Mouse (Mus musculus): ENCODE data around the gene Bend7. TPM values are rescaled to one million over a fixed set of nuclear protein-coding genes. Genes with fewer than 3 reads are reported as not detected.

The Bend7 gene
- polyA plus RNA-seq, 1 experiment from 2014 or later: 3.1 TPM

DNA sequence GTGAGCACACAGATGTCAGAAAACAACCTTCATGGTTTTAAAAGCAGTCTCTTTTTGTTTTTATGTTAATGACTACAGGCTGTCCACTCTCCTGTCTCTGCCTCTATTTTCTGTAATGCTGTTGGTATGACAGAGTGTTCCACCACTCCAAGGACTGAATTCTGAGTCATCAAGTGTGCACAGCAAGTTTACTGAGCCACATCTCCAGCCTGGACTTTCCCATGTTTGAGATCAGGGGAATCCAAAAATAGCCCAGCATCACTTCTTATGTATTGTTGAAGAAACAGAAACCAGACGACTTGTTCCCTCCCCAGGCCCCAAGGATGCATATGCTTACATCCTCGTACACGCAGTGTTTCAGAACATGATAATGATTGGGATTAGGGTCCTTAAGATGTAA, 102.6 kb downstream of the Bend7 start:
- no peak for DNase-seq (ENCODE audit: low spot score)
- ATAC-seq (replicated peaks; ENCODE audit: insufficient number of reproducible peaks, low FRiP score, low TSS enrichment, low read depth): no peak
- H3K4me1 ChIP-seq (ENCODE audit: control insufficient read depth, insufficient read depth, low read length): no peaks in the 10 kb centered on the region
- no peak overlapping the region for H3K4me2 ChIP-seq (ENCODE audit: low read depth, low read length)
- no peak overlapping the region for H3K9ac ChIP-seq (replicated peaks; ENCODE audit: low read length)
- H3K4me3 ChIP-seq (ENCODE audit: low read depth, low read length): no peak overlapping the region
- H3K27me3 ChIP-seq (ENCODE audit: control insufficient read depth, insufficient read depth, low read length): no peaks in the 10 kb centered on the region
- no peaks in the 10 kb centered on the region for H3K36me3 ChIP-seq (replicated peaks; ENCODE audit: control insufficient read depth, insufficient read depth, low read depth, low read length)
- WGBS: 85% methylated on average over 3 of the region's 3 CpGs
- no peak overlapping the region for H3K27ac ChIP-seq (replicated peaks; ENCODE audit: low read depth, low read length)
- no peaks in the 10 kb centered on the region for H3K9me3 ChIP-seq (replicated peaks; ENCODE audit: control insufficient read depth, low read length)

DNA sequence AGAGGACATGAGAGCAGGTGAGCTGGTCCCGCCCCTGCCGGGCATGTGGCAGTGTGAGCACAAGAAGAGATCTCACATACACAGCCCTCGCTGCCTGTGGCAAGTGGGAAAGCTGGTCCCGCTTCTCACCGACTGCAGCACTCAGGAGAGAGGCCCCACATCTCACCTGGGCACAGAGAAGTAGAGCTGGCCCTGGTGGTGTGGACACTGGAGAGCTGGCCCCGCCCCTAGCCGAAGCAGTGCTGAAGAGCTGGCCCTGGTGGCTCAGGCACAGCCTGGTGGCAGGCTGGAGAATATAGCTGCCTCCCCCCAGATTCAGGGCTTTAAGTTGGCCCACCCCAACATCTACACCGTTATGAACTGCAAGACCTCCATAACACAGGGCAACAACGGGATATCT, 106.4 kb downstream of the Bend7 start:
- H3K27me3 ChIP-seq (ENCODE audit: control insufficient read depth, insufficient read depth, low read length): no peaks in the 10 kb centered on the region
- ATAC-seq (replicated peaks; ENCODE audit: insufficient number of reproducible peaks, low FRiP score, low TSS enrichment, low read depth) (no peak), DNase-seq (ENCODE audit: low spot score) (no peak)
- H3K9me3 ChIP-seq (replicated peaks; ENCODE audit: control insufficient read depth, low read length): no peaks in the 10 kb centered on the region
- 65% methylated on average over 9 of the region's 9 CpGs for WGBS
- H3K9ac ChIP-seq (replicated peaks; ENCODE audit: low read length): no peak overlapping the region
- H3K4me1 ChIP-seq (ENCODE audit: control insufficient read depth, insufficient read depth, low read length): no peaks in the 10 kb centered on the region
- H3K27ac ChIP-seq (replicated peaks; ENCODE audit: low read depth, low read length): no peak overlapping the region
- no peak overlapping the region for H3K4me3 ChIP-seq (ENCODE audit: low read depth, low read length)
- no peaks in the 10 kb centered on the region for H3K36me3 ChIP-seq (replicated peaks; ENCODE audit: control insufficient read depth, insufficient read depth, low read depth, low read length)
- no peak overlapping the region for H3K4me2 ChIP-seq (ENCODE audit: low read depth, low read length)

DNA sequence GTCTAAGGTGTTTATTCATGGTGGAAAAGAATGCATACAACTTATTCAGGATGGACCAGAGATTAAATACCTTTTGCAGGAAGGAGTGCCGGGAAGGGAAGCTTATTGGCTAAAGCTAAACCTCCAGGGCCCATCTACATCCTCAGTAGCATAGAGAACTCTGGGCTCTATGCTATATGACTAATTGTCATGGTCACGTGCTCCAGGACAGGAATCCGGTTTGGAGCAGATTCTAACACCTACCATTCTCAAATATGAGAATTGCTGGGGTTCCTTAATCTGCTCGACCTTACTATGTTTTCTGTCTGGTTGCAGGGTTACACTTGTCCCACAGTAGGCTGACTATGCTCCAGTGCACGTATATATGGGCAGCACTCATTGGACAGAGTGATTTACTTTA, 110.4 kb downstream of the Bend7 start:
- Histone ChIP-seq H3K4me1 (ENCODE audit: control insufficient read depth, insufficient read depth, low read length) (no peaks in the 10 kb centered on the region), H3K4me2 (ENCODE audit: low read depth, low read length) (no peak overlapping the region), H3K27me3 (ENCODE audit: control insufficient read depth, insufficient read depth, low read length) (no peaks in the 10 kb centered on the region), H3K9ac (replicated peaks; ENCODE audit: low read length) (no peak overlapping the region), H3K36me3 (replicated peaks; ENCODE audit: control insufficient read depth, insufficient read depth, low read depth, low read length) (no peaks in the 10 kb centered on the region), H3K27ac (replicated peaks; ENCODE audit: low read depth, low read length) (no peak overlapping the region), H3K9me3 (replicated peaks; ENCODE audit: control insufficient read depth, low read length) (no peaks in the 10 kb centered on the region), H3K4me3 (ENCODE audit: low read depth, low read length) (no peak overlapping the region)
- WGBS: 79% methylated on average over 5 of the region's 5 CpGs
- no peak for ATAC-seq (replicated peaks; ENCODE audit: insufficient number of reproducible peaks, low FRiP score, low TSS enrichment, low read depth)
- DNase-seq (ENCODE audit: low spot score): no peak

DNA sequence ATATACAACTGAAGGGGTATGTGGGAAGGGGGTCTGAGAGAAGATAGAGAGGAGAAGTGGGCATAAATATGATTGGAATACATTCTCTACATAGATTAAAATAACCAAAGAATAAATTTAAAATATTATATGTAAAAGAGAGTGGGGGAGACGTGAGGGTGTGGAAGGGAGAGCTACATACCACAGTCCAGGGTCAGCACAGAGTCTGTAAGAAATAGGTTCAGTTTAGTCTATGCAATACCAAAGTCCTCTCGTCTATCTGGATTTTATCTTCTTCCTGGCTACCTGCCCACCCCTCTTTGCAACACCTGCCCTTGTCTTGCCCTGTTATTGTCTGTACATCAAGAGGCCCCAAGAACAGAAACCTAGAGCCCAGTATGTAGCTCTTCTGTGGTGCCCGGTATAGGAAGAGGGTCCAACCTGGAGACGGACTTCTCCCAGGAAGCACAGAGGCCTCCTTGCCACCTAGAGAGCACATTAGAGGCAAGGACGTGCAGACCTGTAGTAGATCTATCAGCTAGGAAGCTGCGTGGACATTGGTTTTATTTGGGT, 110.9 kb downstream of the Bend7 start:
- no peak overlapping the region for H3K9ac ChIP-seq (replicated peaks; ENCODE audit: low read length)
- no peak for DNase-seq (ENCODE audit: low spot score)
- no peak overlapping the region for H3K4me3 ChIP-seq (ENCODE audit: low read depth, low read length)
- 87% methylated on average over 6 of the region's 6 CpGs for WGBS
- no peaks in the 10 kb centered on the region for H3K4me1 ChIP-seq (ENCODE audit: control insufficient read depth, insufficient read depth, low read length)
- no peaks in the 10 kb centered on the region for H3K9me3 ChIP-seq (replicated peaks; ENCODE audit: control insufficient read depth, low read length)
- no peaks in the 10 kb centered on the region for H3K36me3 ChIP-seq (replicated peaks; ENCODE audit: control insufficient read depth, insufficient read depth, low read depth, low read length)
- H3K4me2 ChIP-seq (ENCODE audit: low read depth, low read length): no peak overlapping the region
- H3K27ac ChIP-seq (replicated peaks; ENCODE audit: low read depth, low read length): no peak overlapping the region
- H3K27me3 ChIP-seq (ENCODE audit: control insufficient read depth, insufficient read depth, low read length): no peaks in the 10 kb centered on the region
- ATAC-seq (replicated peaks; ENCODE audit: insufficient number of reproducible peaks, low FRiP score, low TSS enrichment, low read depth): no peak

DNA sequence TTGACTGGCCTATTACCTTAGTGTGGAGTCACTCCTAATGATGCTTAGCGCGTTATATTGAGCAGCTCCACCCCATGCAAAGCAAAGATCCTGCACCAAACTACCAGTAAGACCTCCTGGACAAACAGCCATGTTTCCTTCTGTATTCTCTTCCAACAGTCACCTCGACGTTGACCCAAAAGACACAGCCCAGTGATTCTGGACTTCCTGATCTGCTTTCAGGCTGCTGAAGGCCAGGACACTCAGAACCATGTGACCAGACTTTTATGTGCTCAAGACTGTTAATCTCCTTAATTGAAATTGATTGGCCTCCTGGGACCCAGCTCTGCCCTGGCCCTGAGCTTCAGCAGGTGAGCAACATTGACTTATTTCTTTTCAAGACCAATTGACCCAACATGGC, 111.4 kb downstream of the Bend7 start:
- Histone ChIP-seq H3K27ac (replicated peaks; ENCODE audit: low read depth, low read length) (no peak overlapping the region), H3K27me3 (ENCODE audit: control insufficient read depth, insufficient read depth, low read length) (no peaks in the 10 kb centered on the region), H3K4me1 (ENCODE audit: control insufficient read depth, insufficient read depth, low read length) (no peaks in the 10 kb centered on the region), H3K4me2 (ENCODE audit: low read depth, low read length) (no peak overlapping the region), H3K9ac (replicated peaks; ENCODE audit: low read length) (no peak overlapping the region), H3K36me3 (replicated peaks; ENCODE audit: control insufficient read depth, insufficient read depth, low read depth, low read length) (no peaks in the 10 kb centered on the region), H3K9me3 (replicated peaks; ENCODE audit: control insufficient read depth, low read length) (no peaks in the 10 kb centered on the region), H3K4me3 (ENCODE audit: low read depth, low read length) (no peak overlapping the region)
- ATAC-seq (replicated peaks; ENCODE audit: insufficient number of reproducible peaks, low FRiP score, low TSS enrichment, low read depth): no peak
- 88% methylated on average over 4 of the region's 4 CpGs for WGBS
- no peak for DNase-seq (ENCODE audit: low spot score)

DNA sequence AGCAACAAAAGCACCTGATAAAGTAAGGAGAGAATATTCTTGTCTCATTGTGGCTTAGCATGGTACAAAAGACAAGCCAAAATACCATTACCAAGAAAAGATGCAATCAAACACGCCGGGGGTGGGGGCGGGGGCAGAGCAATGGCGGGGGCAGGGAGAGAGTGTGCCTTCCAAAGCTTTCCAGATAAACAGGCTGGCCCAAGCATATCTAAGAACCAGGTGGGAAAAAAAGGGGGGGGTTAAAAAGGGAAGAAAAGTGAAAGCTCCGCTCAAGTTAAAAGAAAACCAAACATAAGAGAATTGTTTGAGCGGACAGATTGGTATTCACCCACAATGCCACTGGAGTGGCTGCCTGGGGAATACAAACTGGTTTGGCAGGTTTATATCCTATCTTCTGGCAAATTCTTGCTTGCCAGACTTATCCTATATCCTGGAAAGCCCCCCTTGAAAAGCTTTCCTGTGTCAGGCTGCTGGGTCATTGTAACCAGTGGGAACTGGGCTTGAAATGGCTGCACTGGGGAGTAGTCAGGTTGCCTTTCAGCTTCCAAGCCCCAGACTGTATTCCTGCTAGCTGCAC, 111.9 kb downstream of the Bend7 start:
- Histone ChIP-seq H3K9me3 (replicated peaks; ENCODE audit: control insufficient read depth, low read length) (no peaks in the 10 kb centered on the region), H3K4me3 (ENCODE audit: low read depth, low read length) (no peak overlapping the region), H3K27me3 (ENCODE audit: control insufficient read depth, insufficient read depth, low read length) (no peaks in the 10 kb centered on the region), H3K36me3 (replicated peaks; ENCODE audit: control insufficient read depth, insufficient read depth, low read depth, low read length) (no peaks in the 10 kb centered on the region), H3K4me1 (ENCODE audit: control insufficient read depth, insufficient read depth, low read length) (no peaks in the 10 kb centered on the region), H3K9ac (replicated peaks; ENCODE audit: low read length) (no peak overlapping the region), H3K27ac (replicated peaks; ENCODE audit: low read depth, low read length) (no peak overlapping the region), H3K4me2 (ENCODE audit: low read depth, low read length) (no peak overlapping the region)
- WGBS: 69% methylated on average over 6 of the region's 6 CpGs
- DNase-seq (ENCODE audit: low spot score): peak; percentile 32
- no peak for ATAC-seq (replicated peaks; ENCODE audit: insufficient number of reproducible peaks, low FRiP score, low TSS enrichment, low read depth)

GRCm38 (mm10) chr2:4831493-4831892, 113.9 kb downstream of the Bend7 start:
- ATAC-seq (replicated peaks; ENCODE audit: insufficient number of reproducible peaks, low FRiP score, low TSS enrichment, low read depth) (no peak), DNase-seq (ENCODE audit: low spot score) (no peak)
- WGBS: 77% methylated on average over 4 of the region's 4 CpGs
- H3K9me3 ChIP-seq (replicated peaks; ENCODE audit: control insufficient read depth, low read length): no peaks in the 10 kb centered on the region
- H3K36me3 ChIP-seq (replicated peaks; ENCODE audit: control insufficient read depth, insufficient read depth, low read depth, low read length): no peaks in the 10 kb centered on the region
- H3K4me1 ChIP-seq (ENCODE audit: control insufficient read depth, insufficient read depth, low read length): no peaks in the 10 kb centered on the region
- no peak overlapping the region for H3K9ac ChIP-seq (replicated peaks; ENCODE audit: low read length)
- H3K27me3 ChIP-seq (ENCODE audit: control insufficient read depth, insufficient read depth, low read length): no peaks in the 10 kb centered on the region
- no peak overlapping the region for H3K4me2 ChIP-seq (ENCODE audit: low read depth, low read length)
- H3K4me3 ChIP-seq (ENCODE audit: low read depth, low read length): no peak overlapping the region
- H3K27ac ChIP-seq (replicated peaks; ENCODE audit: low read depth, low read length): no peak overlapping the region

GRCm38 (mm10) chr2:4832166-4832565, 114.5 kb downstream of the Bend7 start:
- Histone ChIP-seq H3K27me3 (ENCODE audit: control insufficient read depth, insufficient read depth, low read length) (no peaks in the 10 kb centered on the region), H3K4me2 (ENCODE audit: low read depth, low read length) (no peak overlapping the region), H3K36me3 (replicated peaks; ENCODE audit: control insufficient read depth, insufficient read depth, low read depth, low read length) (no peaks in the 10 kb centered on the region), H3K4me1 (ENCODE audit: control insufficient read depth, insufficient read depth, low read length) (no peaks in the 10 kb centered on the region), H3K9me3 (replicated peaks; ENCODE audit: control insufficient read depth, low read length) (no peaks in the 10 kb centered on the region), H3K4me3 (ENCODE audit: low read depth, low read length) (no peak overlapping the region), H3K9ac (replicated peaks; ENCODE audit: low read length) (no peak overlapping the region), H3K27ac (replicated peaks; ENCODE audit: low read depth, low read length) (no peak overlapping the region)
- ATAC-seq (replicated peaks; ENCODE audit: insufficient number of reproducible peaks, low FRiP score, low TSS enrichment, low read depth): no peak
- WGBS: 77% methylated on average over 4 of the region's 4 CpGs
- DNase-seq (ENCODE audit: low spot score): no peak
